Mouse (Mus musculus): Measurements from ENCODE around the gene Idh1. TPM values are rescaled to one million over a fixed set of nuclear protein-coding genes. Genes with fewer than 3 reads are reported as not detected.
A peak's percentile ranks its signal among the peaks of the same experiment; 100 is the strongest.

Gene Idh1
- total RNA-seq, 2 experiments from 2014 or later, result 54.2 to 76.5 TPM

GRCm38 (mm10) chr1:65178126-65178901 lies 8.0 kb downstream of the Idh1 start:
- intact Hi-C loops (cut with DNase I), result loop anchor here (5.0 kb wide), 1 partner anchor 131 kb away; no protein-coding TSS in a partner anchor
- peak; percentile 96 for DNase-seq

DNA sequence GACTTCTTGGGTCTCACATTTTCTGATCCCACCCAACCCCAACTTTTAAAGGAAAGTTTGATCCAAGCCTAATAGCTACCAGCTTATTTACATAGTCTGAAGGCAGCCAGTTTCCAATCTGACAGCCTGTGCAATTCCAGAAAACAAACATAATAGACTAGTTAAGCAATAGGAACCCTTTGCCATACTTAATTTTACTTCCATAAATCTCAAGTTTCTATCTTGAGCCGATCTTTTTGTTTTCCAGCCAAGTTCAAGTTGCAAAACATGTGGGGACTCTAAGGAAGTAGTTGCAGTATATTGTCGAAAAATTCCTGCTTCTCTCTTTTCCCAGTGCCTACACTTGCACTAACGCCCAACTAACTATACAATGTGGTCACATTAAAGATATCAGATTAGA lies 8.8 kb downstream of the Idh1 start:
- intact Hi-C loops (cut with DNase I), result loop anchor here (5.0 kb wide), 1 partner anchor 130 kb away; no protein-coding TSS in a partner anchor
- no peak for DNase-seq

DNA sequence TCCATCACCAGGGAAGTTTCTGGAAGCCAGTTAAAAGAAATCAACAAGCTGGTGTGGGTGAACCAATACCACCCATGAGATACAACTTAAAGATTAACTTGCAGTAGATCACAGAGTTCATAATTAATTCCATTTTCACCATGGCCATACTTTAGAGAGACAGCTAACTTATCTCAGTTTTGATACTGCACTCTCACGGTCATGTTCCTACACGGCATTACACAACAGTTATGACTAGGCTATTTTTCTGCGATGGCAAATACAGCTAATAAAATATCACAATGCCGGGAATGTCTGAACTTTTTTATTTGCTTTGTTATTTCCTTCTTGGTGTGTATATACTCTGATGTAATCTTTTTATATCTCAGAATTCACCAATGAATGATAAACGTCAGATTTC lies 9.4 kb downstream of the Idh1 start:
- DNase-seq, result no peak
- intact Hi-C loops (cut with DNase I), result loop anchor here (5.0 kb wide), 1 partner anchor 130 kb away; no protein-coding TSS in a partner anchor

DNA sequence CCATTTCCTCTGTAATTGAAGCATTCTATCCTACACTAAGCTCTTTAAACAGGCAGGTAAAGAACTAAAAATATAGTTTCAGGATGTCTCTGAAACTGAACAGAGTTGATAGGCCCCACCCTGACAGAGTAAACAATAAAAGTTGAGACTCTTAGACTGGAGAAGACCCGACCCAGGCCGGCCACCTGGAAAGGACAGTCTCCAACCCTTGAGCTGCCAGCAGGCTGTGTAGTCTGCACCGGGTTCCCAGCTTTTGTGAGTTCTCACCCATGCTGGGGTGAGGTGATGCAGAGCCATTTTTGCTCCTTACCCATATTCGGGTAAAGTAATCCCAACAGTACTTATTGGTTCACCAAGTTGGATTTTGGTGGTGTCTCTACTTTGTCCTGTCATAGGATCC lies 10.1 kb downstream of the Idh1 start:
- no peak for DNase-seq
- intact Hi-C loops (cut with DNase I), result loop anchor here (5.0 kb wide), 1 partner anchor 129 kb away; no protein-coding TSS in a partner anchor

DNA sequence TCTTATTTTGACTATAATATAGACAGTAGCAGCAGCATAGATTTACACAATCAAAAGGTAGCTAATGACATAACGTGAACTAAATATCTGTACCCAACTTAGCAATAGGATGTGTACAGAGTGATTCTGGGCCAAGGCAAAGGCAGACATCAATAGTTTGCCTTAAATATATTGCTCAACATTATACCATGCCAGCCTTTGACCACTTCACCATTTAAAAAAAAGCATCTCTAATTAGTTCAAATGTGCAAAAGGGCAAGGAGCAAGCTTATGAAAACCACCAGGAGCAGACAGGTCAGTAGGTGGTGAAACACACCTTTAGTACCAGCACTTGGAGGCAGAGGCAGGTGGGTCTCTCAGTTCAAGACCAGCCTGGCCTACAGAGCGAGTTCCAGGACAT lies 12.6 kb downstream of the Idh1 start:
- intact Hi-C loops (cut with DNase I), result no loop called here
- no peak for DNase-seq

- no peak for DNase-seq
- intact Hi-C loops (cut with DNase I), result no loop called here
Observed at GRCm38 (mm10) chr1:65171579-65171978, 14.7 kb downstream of the Idh1 start.

DNA sequence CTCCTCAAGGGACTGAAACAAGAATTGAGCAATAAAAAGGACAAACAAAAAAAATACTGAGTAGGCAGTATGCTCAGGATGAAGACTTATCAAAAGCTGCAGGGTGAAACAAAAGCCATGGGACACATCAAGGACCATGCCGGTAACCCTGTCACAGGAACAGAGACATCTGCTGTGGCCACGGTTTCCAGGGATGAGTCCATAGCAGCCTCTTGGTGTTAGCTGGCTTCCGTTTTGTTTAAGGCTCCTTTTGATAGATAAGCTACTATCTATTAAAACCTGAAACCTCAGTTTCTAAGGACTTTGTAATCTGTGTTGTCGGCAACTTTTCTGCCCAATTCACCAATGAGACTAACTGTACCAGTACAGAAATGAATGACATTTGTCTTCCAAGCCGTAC lies 16.4 kb downstream of the Idh1 start:
- intact Hi-C loops (cut with DNase I), result no loop called here

DNA sequence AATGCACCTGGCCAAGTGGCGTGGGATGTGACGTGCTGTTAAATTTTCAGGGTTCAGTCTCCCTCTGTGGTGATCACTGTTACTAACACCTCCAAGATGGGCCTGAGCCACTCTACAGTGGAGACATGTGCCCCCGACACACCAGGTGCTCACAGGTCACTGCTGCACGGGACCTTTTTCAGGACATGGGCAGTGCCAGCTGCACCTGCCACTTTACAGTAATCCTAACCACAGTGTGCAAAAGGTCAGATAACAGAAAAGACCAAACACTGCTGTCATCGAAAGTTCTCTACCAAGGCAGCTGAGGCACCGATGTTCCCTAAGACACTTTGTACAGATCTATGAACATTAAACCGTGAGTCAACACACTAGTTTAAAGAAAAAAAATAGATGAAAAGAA lies 16.8 kb downstream of the Idh1 start:
- intact Hi-C loops (cut with DNase I), result no loop called here
- no peak for DNase-seq

More for the DNA sequence above, 16.4 kb downstream of the Idh1 start:
- no peak for DNase-seq

- DNase-seq, result no peak
- intact Hi-C loops (cut with DNase I), result no loop called here
Observed at GRCm38 (mm10) chr1:65167496-65167895, 18.8 kb downstream of the Idh1 start.

DNA sequence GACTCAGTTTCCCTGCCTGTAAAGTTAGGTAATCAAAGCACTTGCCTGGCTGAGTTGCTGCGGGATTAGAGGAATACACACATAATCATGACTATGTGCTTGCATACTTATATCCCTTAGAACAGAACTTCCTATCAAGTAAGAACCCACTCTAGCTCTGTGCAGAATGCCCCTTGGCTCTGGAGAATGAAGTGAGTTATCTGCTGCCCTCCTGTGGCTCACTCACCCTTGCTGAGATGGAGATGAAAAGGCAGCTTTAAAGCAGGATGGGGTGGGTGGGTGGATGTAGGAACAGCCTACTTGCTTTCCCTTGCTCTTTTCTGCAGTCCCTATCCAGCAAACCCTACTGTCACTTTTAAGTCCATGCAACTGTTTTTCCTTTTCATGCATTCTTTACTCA lies 24.1 kb downstream of the Idh1 start:
- no peak for DNase-seq
- intact Hi-C loops (cut with DNase I), result no loop called here

DNA sequence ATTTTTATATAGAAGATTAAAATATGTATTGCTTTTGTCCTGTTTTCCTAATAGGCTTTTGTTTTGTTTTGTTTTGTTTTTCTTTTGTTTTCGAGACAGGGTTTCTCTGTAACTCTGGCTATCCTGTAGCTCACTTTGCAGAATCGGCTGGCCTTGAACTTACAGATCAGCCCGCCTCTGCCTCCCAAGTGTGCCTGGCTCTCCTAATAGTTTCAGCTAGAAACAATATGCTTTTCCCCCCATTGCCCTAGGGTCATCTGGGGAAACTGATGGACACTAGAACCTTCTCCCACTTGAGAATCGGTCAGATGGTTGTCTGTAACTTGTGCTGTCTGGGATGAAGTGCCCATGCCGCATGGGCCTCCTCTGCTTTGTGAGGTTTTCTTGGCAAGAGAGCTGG lies 30.2 kb downstream of the Idh1 start:
- intact Hi-C loops (cut with DNase I), result no loop called here
- no peak for DNase-seq

GRCm38 (mm10) chr1:65154814-65155213 lies 31.5 kb downstream of the Idh1 start:
- DNase-seq, result no peak
- intact Hi-C loops (cut with DNase I), result no loop called here

GRCm38 (mm10) chr1:65147971-65148370 lies 38.3 kb downstream of the Idh1 start:
- intact Hi-C loops (cut with DNase I), result no loop called here
- DNase-seq, result no peak

DNA sequence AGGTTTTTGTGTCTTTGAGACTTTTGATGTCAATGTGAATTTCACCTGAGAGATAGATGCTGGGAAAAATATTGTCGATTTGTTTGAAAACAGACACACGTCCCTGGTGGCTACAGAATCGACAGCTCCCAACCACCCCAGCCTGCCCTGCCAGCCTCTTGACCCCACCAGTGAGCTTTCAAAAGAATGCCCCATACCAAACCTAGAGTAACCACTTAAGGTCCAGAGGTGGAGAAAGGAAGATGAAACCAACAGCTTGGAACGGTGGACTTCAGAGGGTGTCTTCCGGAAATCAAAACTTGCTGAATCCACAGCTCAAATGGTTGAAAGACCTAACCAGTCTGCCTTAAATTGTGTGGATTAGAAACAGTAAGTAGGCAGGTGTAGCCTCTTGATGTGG lies 39.0 kb downstream of the Idh1 start:
- DNase-seq, result no peak
- intact Hi-C loops (cut with DNase I), result no loop called here

DNA sequence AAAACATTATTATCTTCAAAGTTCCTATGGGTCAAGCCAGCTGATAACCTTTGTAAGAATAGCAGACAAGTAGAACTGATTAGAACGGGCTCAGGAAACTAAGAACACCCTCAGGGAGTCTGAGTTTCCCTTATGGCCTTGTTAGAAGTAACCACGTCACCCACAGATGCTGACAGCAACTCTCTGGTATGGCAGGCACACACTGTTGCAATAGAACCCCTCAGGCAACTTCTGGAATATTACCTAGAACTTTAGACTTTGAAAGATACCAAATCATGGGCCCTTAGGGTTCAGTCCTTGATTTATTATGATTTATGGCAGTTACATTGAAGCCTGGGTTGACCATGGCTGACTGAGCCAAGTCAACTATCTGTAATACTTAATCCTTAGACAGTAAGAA lies 39.7 kb downstream of the Idh1 start:
- intact Hi-C loops (cut with DNase I), result no loop called here
- DNase-seq, result no peak

DNA sequence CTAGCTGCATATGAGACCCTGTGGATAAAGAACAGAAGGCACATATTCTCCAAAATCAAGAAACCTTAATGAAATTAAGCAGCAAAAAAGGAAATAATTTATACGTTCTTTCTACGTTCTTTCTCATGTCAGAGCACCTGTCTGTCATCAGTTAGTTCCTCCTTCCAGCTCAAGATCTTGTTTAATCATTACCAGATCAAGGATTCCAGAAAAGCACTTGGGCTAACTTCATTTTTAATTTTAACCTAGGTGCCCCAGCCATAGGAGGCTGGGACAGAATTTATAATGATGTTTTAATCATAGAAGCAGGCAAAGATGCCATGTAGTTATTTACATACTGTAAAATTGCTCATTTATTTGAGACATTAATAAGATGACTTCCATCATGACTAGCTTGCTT lies 41.5 kb downstream of the Idh1 start:
- DNase-seq, result no peak
- intact Hi-C loops (cut with DNase I), result no loop called here

GRCm38 (mm10) chr1:65137560-65137959 lies 48.7 kb downstream of the Idh1 start:
- no peak for DNase-seq
- intact Hi-C loops (cut with DNase I), result no loop called here

GRCm38 (mm10) chr1:65132833-65133232 lies 53.5 kb downstream of the Idh1 start:
- no peak for DNase-seq
- intact Hi-C loops (cut with DNase I), result no loop called here

- no peak for DNase-seq
Observed at GRCm38 (mm10) chr1:65131671-65132070, 54.6 kb downstream of the Idh1 start.

DNA sequence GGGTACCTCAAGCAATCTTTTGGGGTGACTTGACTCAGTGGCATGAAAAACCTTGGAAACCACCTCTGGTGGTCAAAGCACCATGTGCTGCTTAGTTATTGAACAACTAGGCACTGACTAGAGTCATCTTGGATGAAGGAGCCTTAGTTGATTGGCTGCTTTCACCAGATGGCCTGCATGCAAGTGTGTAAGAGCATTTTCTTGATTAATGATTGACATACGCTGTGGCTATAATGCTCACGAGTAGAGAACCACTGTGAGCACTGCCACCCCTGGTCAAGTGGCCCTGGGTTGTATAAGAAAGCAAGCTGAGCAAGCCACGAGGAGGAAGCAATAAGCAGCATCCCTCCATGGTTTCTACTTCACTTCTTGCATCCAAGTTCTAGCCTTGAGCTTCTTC lies 56.1 kb downstream of the Idh1 start:
- no peak for DNase-seq
- intact Hi-C loops (cut with DNase I), result no loop called here

More at GRCm38 (mm10) chr1:65131671-65132070, 54.6 kb downstream of the Idh1 start:
- intact Hi-C loops (cut with DNase I), result no loop called here

- no peak for DNase-seq
- intact Hi-C loops (cut with DNase I), result no loop called here
Observed at GRCm38 (mm10) chr1:65129634-65130180, 56.6 kb downstream of the Idh1 start.
